Mouse (Mus musculus) bone marrow macrophage, adult 2 months (primary cell): ENCODE data around the gene Sp7.

ENCODE experiments used
- CTCF ChIP-seq: IDR thresholded peaks from 2 replicates; pipeline ENCODE4 v1.5.1; 2012; ENCODE audit warnings: low read depth, mild to moderate bottlenecking, low read length, moderate library complexity
- POLR2A ChIP-seq: IDR thresholded peaks from 2 replicates; pipeline ENCODE4 v1.6.1; 2012; ENCODE audit warnings: mild to moderate bottlenecking, low read depth, low read length, borderline replicate concordance

DNA sequence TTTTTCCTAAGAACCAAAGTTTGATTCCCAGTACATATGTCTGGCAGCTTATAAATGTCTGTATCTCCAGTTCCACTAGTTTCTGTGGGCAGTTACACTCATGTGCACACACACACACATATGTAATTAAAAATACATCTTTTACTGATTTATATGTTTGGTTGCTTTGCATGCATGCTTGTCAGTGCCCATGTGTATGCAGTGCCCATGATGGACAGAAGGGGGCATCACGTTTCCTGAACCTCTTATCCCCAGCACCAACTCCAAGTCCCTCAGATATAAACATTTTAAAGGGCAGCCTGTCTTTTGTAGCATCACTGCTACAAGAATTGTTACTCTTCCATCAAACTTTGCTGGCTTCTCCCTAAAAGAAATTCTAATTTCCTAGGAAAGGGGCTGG is 25.4 kb downstream of the Sp7 start:
- TF ChIP-seq POLR2A, result no peak
- peak; percentile 11; the same call in 1 of the 2 replicates for TF ChIP-seq CTCF
